Mouse (Mus musculus) CH12.LX (cell line): ENCODE data around the gene Cacna1a. TPM values are rescaled to one million over a fixed set of nuclear protein-coding genes. Genes with fewer than 3 reads are reported as not detected.

Experiments
- DNase-seq: peaks from one replicate; pipeline ENCODE4 v3.0.0-alpha.2; 2013; ENCODE audit errors: extremely low read depth
- H3K27ac ChIP-seq: 2 replicates; pipeline ENCODE4 v1.5.1; 2012; ENCODE audit warnings: low read depth, mild to moderate bottlenecking, control low read depth, moderate library complexity; ENCODE audit not compliant: insufficient read depth
- H3K27me3 ChIP-seq: replicated peaks from 2 replicates; pipeline ENCODE3; 2012; ENCODE audit warnings: inconsistent platforms
- H3K36me3 ChIP-seq, 2 experiments: replicated peaks in 1 of 2; 2 replicates each; pipeline versions ENCODE3 to v1.6.1; 2012; ENCODE audit warnings: inconsistent platforms in 1 of 2, low read length in 1 of 2, mild to moderate bottlenecking in 1 of 2, mixed read lengths in 1 of 2, moderate library complexity in 1 of 2; ENCODE audit not compliant: control insufficient read depth in 1 of 2, insufficient read depth in 1 of 2
- H3K4me1 ChIP-seq, 2 experiments: 2 replicates each; pipeline ENCODE4 v1.6.1; 2012; ENCODE audit warnings: inconsistent platforms in 1 of 2, moderate library complexity in 1 of 2; ENCODE audit not compliant: insufficient read depth in 2 of 2, control insufficient read depth in 1 of 2
- H3K4me2 ChIP-seq: 2 replicates; pipeline ENCODE4 v1.6.1; 2012; ENCODE audit warnings: low read depth, mild to moderate bottlenecking, control low read depth; ENCODE audit not compliant: poor library complexity, insufficient read depth, severe bottlenecking
- H3K4me3 ChIP-seq, 3 experiments: fragments of 150-350 bp in 1 of 3; sonication (generic) in 1 of 3; replicated peaks in 1 of 3; 2 replicates each; pipeline versions ENCODE3 to v1.5.1; 2011 to 2012; ENCODE audit warnings: low read depth in 2 of 3, low read length in 2 of 3, mild to moderate bottlenecking in 2 of 3, moderate library complexity in 2 of 3, control low read depth in 1 of 3, improper control_type of control experiment in 1 of 3, inconsistent platforms in 1 of 3, mixed read lengths in 1 of 3; ENCODE audit not compliant: poor library complexity in 1 of 3
- H3K79me2 ChIP-seq: replicated peaks from 2 replicates; pipeline ENCODE4 v1.6.1; 2012; ENCODE audit warnings: mild to moderate bottlenecking, moderate library complexity; ENCODE audit not compliant: control insufficient read depth, poor library complexity, insufficient read depth, severe bottlenecking; ENCODE audit errors: extremely low read depth
- H3K9ac ChIP-seq: 2 replicates; pipeline ENCODE4 v1.6.1; 2012; ENCODE audit warnings: low read depth, mild to moderate bottlenecking, control low read depth, moderate library complexity; ENCODE audit not compliant: insufficient read depth
- H3K9me3 ChIP-seq: replicated peaks from 2 replicates; pipeline ENCODE3; 2012; ENCODE audit warnings: low read length, inconsistent platforms, mixed read lengths
- CHD1 ChIP-seq: IDR thresholded peaks from 2 replicates; pipeline ENCODE4 v1.6.1; 2012; ENCODE audit warnings: low read depth, low read length, improper control_type of control experiment, inconsistent platforms
- CTCF ChIP-seq, 2 experiments: IDR thresholded peaks in 1 of 2; conservative IDR thresholded peaks in 1 of 2; 2 replicates each; pipeline ENCODE4 v1.5.1; 2011 to 2012; ENCODE audit warnings: low read depth in 2 of 2, low read length in 2 of 2, improper control_type of control experiment in 1 of 2, inconsistent platforms in 1 of 2, mild to moderate bottlenecking in 1 of 2, moderate library complexity in 1 of 2
- E2F4 ChIP-seq: IDR thresholded peaks from 2 replicates; pipeline ENCODE4 v1.6.1; 2011; ENCODE audit warnings: low read depth, low read length, improper control_type of control experiment; ENCODE audit not compliant: insufficient replicate concordance
- ELF1 ChIP-seq: IDR thresholded peaks from 2 replicates; pipeline ENCODE4 v1.6.1; 2014; ENCODE audit warnings: low read depth, mild to moderate bottlenecking, inconsistent platforms, low read length, improper control_type of control experiment
- JUN ChIP-seq: IDR thresholded peaks from 2 replicates; pipeline ENCODE4 v1.6.1; 2011; ENCODE audit warnings: low read depth, mild to moderate bottlenecking, low read length, improper control_type of control experiment, moderate library complexity; ENCODE audit not compliant: insufficient read depth
- JUND ChIP-seq: conservative IDR thresholded peaks from 2 replicates; pipeline ENCODE4 v1.6.1; 2011; ENCODE audit warnings: low read depth, low read length, improper control_type of control experiment
- MAFK ChIP-seq: IDR thresholded peaks from 2 replicates; pipeline ENCODE4 v1.6.1; 2011; ENCODE audit warnings: low read length, improper control_type of control experiment; ENCODE audit not compliant: insufficient replicate concordance
- MAX ChIP-seq: IDR thresholded peaks from 2 replicates; pipeline ENCODE4 v1.6.1; 2011; ENCODE audit warnings: low read length, improper control_type of control experiment
- NELFE ChIP-seq: IDR thresholded peaks from 2 replicates; pipeline ENCODE4 v1.6.1; 2011; ENCODE audit warnings: low read depth, low read length, improper control_type of control experiment
- PAX5 ChIP-seq: IDR thresholded peaks from 2 replicates; pipeline ENCODE4 v1.6.1; 2012; ENCODE audit warnings: low read length, inconsistent platforms, mixed read lengths
- POLR2AphosphoS2 ChIP-seq: IDR thresholded peaks from 2 replicates; pipeline ENCODE4 v1.6.1; 2011; ENCODE audit warnings: low read depth, low read length, improper control_type of control experiment
- RAD21 ChIP-seq: IDR thresholded peaks from 2 replicates; pipeline ENCODE4 v1.6.1; 2011; ENCODE audit warnings: low read depth, mild to moderate bottlenecking, low read length, improper control_type of control experiment, moderate library complexity
- RCOR1 ChIP-seq: conservative IDR thresholded peaks from 2 replicates; pipeline ENCODE4 v1.6.1; 2012; ENCODE audit warnings: low read depth, mild to moderate bottlenecking, inconsistent platforms, low read length, improper control_type of control experiment
- SMC3 ChIP-seq: IDR thresholded peaks from 2 replicates; pipeline ENCODE4 v1.6.1; 2011; ENCODE audit warnings: low read depth, low read length, improper control_type of control experiment
- TBP ChIP-seq: conservative IDR thresholded peaks from 2 replicates; pipeline ENCODE4 v1.6.1; 2011; ENCODE audit warnings: low read depth, low read length, improper control_type of control experiment
- USF1 ChIP-seq: IDR thresholded peaks from 2 replicates; pipeline ENCODE4 v1.6.1; 2014; ENCODE audit warnings: low read depth, mild to moderate bottlenecking, inconsistent platforms, low read length, improper control_type of control experiment
- ZC3H11A ChIP-seq: IDR thresholded peaks from 2 replicates; pipeline ENCODE4 v1.6.1; 2012; ENCODE audit warnings: low read depth, mild to moderate bottlenecking, inconsistent platforms, low read length, improper control_type of control experiment
- ZKSCAN1 ChIP-seq: IDR thresholded peaks from 2 replicates; pipeline ENCODE4 v1.6.1; 2012; ENCODE audit warnings: low read depth, inconsistent platforms, low read length, improper control_type of control experiment, borderline replicate concordance
- dilution Hi-C: fragments of 300-500 bp; cut with MboI; formaldehyde crosslinking; loops from 2 replicates; pipeline ENCODE4 v1.14.3; 2020; ENCODE audit warnings: low sequenced_read_pairs; ENCODE audit not compliant: extremely low pct_unique_long_range_greater_than_20kb, extremely low pct_ligation_motif_present
- in situ Hi-C: fragments of 300-500 bp; cut with MboI; formaldehyde crosslinking; loops from 3 replicates; pipeline ENCODE4 v1.14.3; 2019; ENCODE audit warnings: low sequenced_read_pairs, low pct_ligation_motif_present, low pct_unique_long_range_greater_than_20kb, mixed read lengths
- polyA plus RNA-seq: library from polyadenylated mRNA; unstranded; fragments of >175 nt; gene quantifications from 2 replicates; pipeline ENCODE4 v1.2.1, GENCODE M21; 2012; ENCODE audit warnings: low read depth; ENCODE audit not compliant: insufficient read length
- total RNA-seq, 2 experiments: library from RNA; depleted of rRNA; stranded (reverse); fragments of 300-350 nt in 1 of 2; fragments of >200 nt in 1 of 2; gene quantifications; 2 replicates each; pipeline ENCODE4 v1.2.3; 2012 to 2014

Cacna1a gene
- 6.9 and 9.1 TPM in 2 replicates for total RNA-seq (2012; rRNA removed)
- 2.6 and 2.7 TPM in 2 replicates for total RNA-seq (2014; rRNA removed)
- 8.2 and 9.4 TPM in 2 replicates for polyA plus RNA-seq

GRCm38 (mm10) chr8:84388275-84388674 lies at the start of gene Cacna1a:
Gene Cacna1a (plus strand): TSS chr8:84388440.
- dilution Hi-C loops (no loop called here), in situ Hi-C loops (no loop called here)
- Histone ChIP-seq H3K27ac (no peak within 1 kb of the TSS), H3K79me2 (no peaks in the 10 kb centered on the region), H3K4me1 (no peaks in the 10 kb centered on the region), H3K36me3 (no peaks in the 10 kb centered on the region), H3K4me2 (no peak within 1 kb of the TSS), H3K4me3 (no peak within 1 kb of the TSS)
- DNase-seq: no peak
- no peak for TF ChIP-seq RAD21
- TF ChIP-seq CHD1: no peak
- TF ChIP-seq MAX: no peak
- TF ChIP-seq, all 38 proteins: peak for 0
- no peak within 1 kb of the TSS for H3K9ac ChIP-seq
- peaks cover 45% of the 10 kb centered on the region for H3K27me3 ChIP-seq
- peaks cover 7% of the 10 kb centered on the region for H3K9me3 ChIP-seq

DNA sequence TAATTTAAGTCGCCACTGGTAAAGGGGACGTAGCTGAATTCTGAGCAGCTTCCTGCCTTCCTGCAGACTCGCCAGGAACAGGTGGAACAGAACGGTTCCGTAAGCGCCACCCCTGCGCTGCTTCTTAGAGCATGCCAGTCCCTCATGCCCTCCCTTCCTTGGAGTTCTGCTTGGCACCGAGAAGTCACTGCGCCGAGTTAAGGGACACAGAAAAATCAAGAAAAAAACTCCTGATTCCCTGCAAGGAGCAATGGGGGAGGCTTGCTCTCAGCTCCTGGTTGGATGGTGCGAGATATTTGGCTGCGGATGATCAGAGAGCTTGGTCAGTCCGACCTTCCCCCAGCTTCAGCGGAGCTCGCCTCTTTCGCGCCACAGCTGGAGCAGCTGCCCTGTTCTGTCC lies 49.7 kb upstream of the Cacna1a start:
- Histone ChIP-seq H3K9me3 (no peaks in the 10 kb centered on the region), H3K4me1 (peaks cover 4 to 7% of the 10 kb centered on the region in 2 experiments; a peak in 3 of 4 replicates), H3K4me2 (no peak overlapping the region), H3K79me2 (no peaks in the 10 kb centered on the region), H3K36me3 (no peaks in the 10 kb centered on the region), H3K27ac (no peak overlapping the region), H3K27me3 (peaks cover 73% of the 10 kb centered on the region), H3K4me3 (no peak overlapping the region), H3K9ac (no peak overlapping the region)
- TF ChIP-seq MAFK (no peak), ZKSCAN1 (no peak), NELFE (no peak), ELF1 (no peak), USF1 (no peak), SMC3 (no peak), TBP (no peak), POLR2AphosphoS2 (no peak), ZC3H11A (no peak), MAX (no peak), CTCF (conservative IDR thresholded peaks at IDR 0.05 in 1 of 2, IDR thresholded peaks at IDR 0.05 in 1 of 2; ENCODE audit: low read depth in 2 of 2, low read length in 2 of 2) (no peak), JUND (no peak), E2F4 (no peak), RCOR1 (no peak), RAD21 (no peak), JUN (no peak), PAX5 (no peak)
- no peak for DNase-seq
- dilution Hi-C loops: no loop called here
- in situ Hi-C loops: loop anchor here (25.0 kb wide), 1 partner anchor 301 kb away; the partner anchor contains the start of genes Il27ra and Rln3
